Mouse (Mus musculus): ENCODE data around the gene Gtsf1. TPM values are rescaled to one million over a fixed set of nuclear protein-coding genes. Genes with fewer than 3 reads are reported as not detected.

Gene Gtsf1
- polyA plus RNA-seq, 1 experiment from 2014 or later = not detected

DNA sequence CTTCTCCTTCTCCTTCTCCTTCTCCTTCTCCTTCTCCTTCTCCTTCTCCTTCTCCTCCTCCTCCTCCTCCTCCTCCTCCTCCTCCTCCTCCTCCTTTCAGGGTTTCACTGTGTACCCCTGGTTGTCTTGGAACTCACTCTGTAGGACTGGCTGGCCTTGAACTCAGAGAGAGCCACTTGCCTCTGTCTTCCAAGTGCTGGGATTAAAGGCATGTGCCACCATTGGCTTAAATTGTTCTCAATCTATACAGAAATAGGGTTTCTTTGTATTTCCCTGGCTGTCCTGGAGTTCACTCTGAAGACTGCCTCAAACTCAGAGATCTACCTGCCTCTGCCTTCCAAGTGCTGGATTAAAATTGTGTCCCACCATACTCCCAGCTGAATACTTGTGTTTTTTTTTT is 57.8 kb downstream of the Gtsf1 start:
- H3K36me3 ChIP-seq (replicated peaks) = no peaks in the 10 kb centered on the region
- H3K27ac ChIP-seq (replicated peaks) = no peak overlapping the region
- no peaks in the 10 kb centered on the region for H3K9me3 ChIP-seq
- H3K4me1 ChIP-seq = peaks cover 34% of the 10 kb centered on the region
- no peaks in the 10 kb centered on the region for H3K27me3 ChIP-seq (replicated peaks; ENCODE audit: low read depth, poor library complexity, severe bottlenecking)
- no peak for DNase-seq (ENCODE audit: low spot score)
- H3K4me3 ChIP-seq = no peak overlapping the region

GRCm38 (mm10) chr15:103371741-103372140 is 58.5 kb downstream of the Gtsf1 start:
- Histone ChIP-seq H3K4me3 (no peak overlapping the region), H3K36me3 (replicated peaks) (no peaks in the 10 kb centered on the region), H3K27ac (replicated peaks) (no peak overlapping the region), H3K4me1 (peaks cover 36% of the 10 kb centered on the region), H3K9me3 (no peaks in the 10 kb centered on the region), H3K27me3 (replicated peaks; ENCODE audit: low read depth, poor library complexity, severe bottlenecking) (no peaks in the 10 kb centered on the region)
- WGBS = 73% methylated on average over 1 of the region's 1 CpGs
- DNase-seq (ENCODE audit: low spot score) = no peak

GRCm38 (mm10) chr15:103371208-103371607 is 59.1 kb downstream of the Gtsf1 start:
- DNase-seq (ENCODE audit: low spot score) = peak; percentile 38
- H3K27me3 ChIP-seq (replicated peaks; ENCODE audit: low read depth, poor library complexity, severe bottlenecking) = no peaks in the 10 kb centered on the region
- H3K9me3 ChIP-seq = no peaks in the 10 kb centered on the region
- 30% methylated on average over 2 of the region's 2 CpGs for WGBS
- 0 out of 2 replicates have a peak overlapping the region, but pooled peaks have one; percentile 19 for H3K27ac ChIP-seq (replicated peaks)
- H3K36me3 ChIP-seq (replicated peaks) = no peaks in the 10 kb centered on the region
- peaks cover 38% of the 10 kb centered on the region for H3K4me1 ChIP-seq
- no peak overlapping the region for H3K4me3 ChIP-seq

DNA sequence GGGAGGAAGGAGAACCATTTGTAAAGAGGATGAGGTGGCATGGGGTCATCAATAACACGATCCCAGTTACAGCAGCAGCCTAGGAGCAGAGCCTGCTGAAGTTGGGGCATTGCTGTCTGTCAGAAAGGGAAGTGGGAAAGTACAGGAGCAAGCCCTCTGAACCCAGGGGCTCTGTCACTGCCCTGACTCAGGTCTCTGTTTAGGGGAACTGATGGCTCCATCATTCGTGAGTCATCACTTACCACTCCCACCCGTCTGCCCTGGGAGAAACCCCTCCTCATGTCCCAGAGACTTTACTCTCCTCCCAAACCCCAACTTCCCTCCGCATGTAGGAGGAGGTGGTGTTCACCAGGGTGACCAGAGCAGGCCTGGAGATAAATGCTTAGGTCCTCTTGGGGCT is 59.8 kb downstream of the Gtsf1 start:
- Histone ChIP-seq H3K27me3 (replicated peaks; ENCODE audit: low read depth, poor library complexity, severe bottlenecking) (no peaks in the 10 kb centered on the region), H3K36me3 (replicated peaks) (no peaks in the 10 kb centered on the region), H3K4me3 (no peak overlapping the region), H3K9me3 (no peaks in the 10 kb centered on the region), H3K27ac (replicated peaks) (no peak overlapping the region), H3K4me1 (peaks cover 42% of the 10 kb centered on the region)
- DNase-seq (ENCODE audit: low spot score) = no peak
- WGBS = 57% methylated on average over 4 of the region's 4 CpGs

DNA sequence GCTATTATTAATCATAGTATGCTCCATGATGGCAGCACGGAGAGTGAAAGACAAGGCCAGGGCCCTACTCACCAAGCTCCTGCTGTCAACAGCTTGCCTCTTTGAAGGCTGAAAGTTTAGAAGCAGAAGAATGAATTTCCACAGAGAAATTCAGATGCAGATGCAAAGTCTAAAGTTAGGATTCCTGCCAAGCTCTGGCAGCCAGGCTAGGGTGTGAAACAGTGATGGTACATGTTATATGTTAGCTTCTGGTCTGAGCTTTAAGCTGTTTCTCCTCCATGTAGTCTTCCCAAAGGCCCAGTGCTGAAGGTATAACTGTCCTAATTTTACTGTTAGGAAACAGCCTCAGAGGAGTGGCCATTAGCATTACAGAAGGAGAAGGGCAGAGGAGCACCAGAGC is 61.1 kb downstream of the Gtsf1 start:
- 86% methylated on average over 1 of the region's 1 CpGs for WGBS
- DNase-seq (ENCODE audit: low spot score) = no peak

GRCm38 (mm10) chr15:103368179-103368940 is 61.9 kb downstream of the Gtsf1 start:
- Histone ChIP-seq H3K27me3 (replicated peaks; ENCODE audit: low read depth, poor library complexity, severe bottlenecking) (no peaks in the 10 kb centered on the region), H3K27ac (replicated peaks) (no peak overlapping the region), H3K4me1 (peaks cover 57% of the 10 kb centered on the region), H3K9me3 (no peaks in the 10 kb centered on the region), H3K4me3 (no peak overlapping the region), H3K36me3 (replicated peaks) (no peaks in the 10 kb centered on the region)
- WGBS = 75% methylated on average over 4 of the region's 4 CpGs
- DNase-seq (ENCODE audit: low spot score) = no peak

More for the DNA sequence above, 61.1 kb downstream of the Gtsf1 start:
- H3K36me3 ChIP-seq (replicated peaks) = no peaks in the 10 kb centered on the region
- peaks cover 56% of the 10 kb centered on the region for H3K4me1 ChIP-seq
- H3K9me3 ChIP-seq = no peaks in the 10 kb centered on the region
- no peaks in the 10 kb centered on the region for H3K27me3 ChIP-seq (replicated peaks; ENCODE audit: low read depth, poor library complexity, severe bottlenecking)
- no peak overlapping the region for H3K4me3 ChIP-seq
- no peak overlapping the region for H3K27ac ChIP-seq (replicated peaks)

- no peaks in the 10 kb centered on the region for H3K36me3 ChIP-seq (replicated peaks)
- DNase-seq (ENCODE audit: low spot score) = peak; percentile 79
- peak within 1 kb of the TSS; percentile 93 for H3K27ac ChIP-seq (replicated peaks)
Observed at GRCm38 (mm10) chr15:103366376-103367149, 63.7 kb downstream of the Gtsf1 start, which contains the start of gene Itga5. Gene Itga5 (minus strand): TSS chr15:103366763.

DNA sequence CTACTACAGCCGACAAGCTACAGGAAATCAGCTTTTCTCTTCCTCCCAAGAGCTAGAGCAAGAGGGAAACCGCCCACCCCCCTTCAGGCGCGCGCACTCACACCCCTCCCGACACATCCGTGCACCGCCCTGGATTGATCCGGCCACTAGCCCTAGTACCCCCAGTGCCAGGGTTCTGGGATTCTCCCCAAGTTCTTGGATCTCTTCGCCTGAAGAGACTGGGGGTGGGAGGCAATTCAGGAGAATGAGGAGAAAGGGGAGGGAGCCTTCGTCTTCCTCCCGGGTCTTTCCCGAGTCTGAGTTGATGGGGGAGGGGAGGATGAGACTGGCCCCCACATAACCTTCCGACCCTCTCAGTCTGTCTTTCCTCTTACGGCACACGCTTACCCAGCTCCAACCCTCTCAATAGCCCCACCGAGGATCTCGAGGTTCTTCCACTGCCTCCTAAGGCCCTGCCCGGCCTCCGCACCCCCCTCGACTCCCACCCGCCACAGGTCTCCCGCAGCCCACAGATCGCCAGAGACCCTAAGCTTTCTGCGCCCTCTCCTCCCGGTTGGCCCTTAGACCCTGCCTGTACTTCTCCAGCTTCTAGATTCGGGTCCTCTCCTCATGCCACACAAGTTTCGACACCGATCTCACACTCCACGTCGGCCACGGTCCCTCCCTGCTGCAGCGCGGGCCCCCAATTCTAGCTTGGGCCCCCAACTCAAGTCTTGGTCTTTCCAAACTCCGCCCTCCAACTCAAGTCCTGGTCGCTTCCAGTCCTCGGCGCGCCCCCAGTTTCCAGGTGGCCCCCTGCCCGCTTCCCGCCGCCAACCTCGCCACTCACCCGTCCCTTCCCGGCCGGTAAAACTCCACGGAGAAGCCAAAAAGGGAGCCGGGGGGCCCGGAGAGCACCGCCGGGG is 64.5 kb downstream of the Gtsf1 start:
- H3K4me3 ChIP-seq = peak overlapping the region; percentile 75
- H3K36me3 ChIP-seq (replicated peaks) = no peaks in the 10 kb centered on the region
- peaks cover 51% of the 10 kb centered on the region for H3K4me1 ChIP-seq
- no peaks in the 10 kb centered on the region for H3K27me3 ChIP-seq (replicated peaks; ENCODE audit: low read depth, poor library complexity, severe bottlenecking)
- peak overlapping the region; percentile 93 for H3K27ac ChIP-seq (replicated peaks)
- H3K9me3 ChIP-seq = no peaks in the 10 kb centered on the region
- peak; percentile 74 for DNase-seq (ENCODE audit: low spot score)
- under 1% methylated on average over 51 of the region's 51 CpGs for WGBS

More at GRCm38 (mm10) chr15:103366376-103367149, 63.7 kb downstream of the Gtsf1 start, which contains the start of gene Itga5:
- H3K27me3 ChIP-seq (replicated peaks; ENCODE audit: low read depth, poor library complexity, severe bottlenecking) = no peaks in the 10 kb centered on the region
- H3K4me3 ChIP-seq = peak within 1 kb of the TSS; percentile 75
- WGBS = under 1% methylated on average over 51 of the region's 51 CpGs
- no peaks in the 10 kb centered on the region for H3K9me3 ChIP-seq
- peaks cover 56% of the 10 kb centered on the region for H3K4me1 ChIP-seq

GRCm38 (mm10) chr15:103364761-103365160 is 65.5 kb downstream of the Gtsf1 start:
- Histone ChIP-seq H3K36me3 (replicated peaks) (no peaks in the 10 kb centered on the region), H3K4me1 (peaks cover 46% of the 10 kb centered on the region)
- 49% methylated on average over 4 of the region's 4 CpGs for WGBS

GRCm38 (mm10) chr15:103363809-103364208 is 66.5 kb downstream of the Gtsf1 start:
- H3K36me3 ChIP-seq (replicated peaks) = no peaks in the 10 kb centered on the region
- WGBS = 57% methylated on average over 1 of the region's 1 CpGs
- peaks cover 56% of the 10 kb centered on the region for H3K4me1 ChIP-seq
- no peaks in the 10 kb centered on the region for H3K27me3 ChIP-seq (replicated peaks; ENCODE audit: low read depth, poor library complexity, severe bottlenecking)
- DNase-seq (ENCODE audit: low spot score) = no peak
- no peaks in the 10 kb centered on the region for H3K9me3 ChIP-seq
- no peak overlapping the region for H3K27ac ChIP-seq (replicated peaks)
- no peak overlapping the region for H3K4me3 ChIP-seq

More at GRCm38 (mm10) chr15:103364761-103365160, 65.5 kb downstream of the Gtsf1 start:
- Histone ChIP-seq H3K27me3 (replicated peaks; ENCODE audit: low read depth, poor library complexity, severe bottlenecking) (no peaks in the 10 kb centered on the region), H3K9me3 (no peaks in the 10 kb centered on the region), H3K27ac (replicated peaks) (peak overlapping the region; percentile 93; the same call in 1 of the 2 replicates), H3K4me3 (peak overlapping the region; percentile 75)
- no peak for DNase-seq (ENCODE audit: low spot score)

GRCm38 (mm10) chr15:103362950-103363349 is 67.3 kb downstream of the Gtsf1 start:
- 91% methylated on average over 3 of the region's 3 CpGs for WGBS
- H3K27ac ChIP-seq (replicated peaks) = no peak overlapping the region
- DNase-seq (ENCODE audit: low spot score) = no peak
- H3K4me1 ChIP-seq = peaks cover 59% of the 10 kb centered on the region
- no peaks in the 10 kb centered on the region for H3K9me3 ChIP-seq
- H3K4me3 ChIP-seq = no peak overlapping the region
- H3K36me3 ChIP-seq (replicated peaks) = no peaks in the 10 kb centered on the region
- H3K27me3 ChIP-seq (replicated peaks; ENCODE audit: low read depth, poor library complexity, severe bottlenecking) = no peaks in the 10 kb centered on the region

- WGBS = 90% methylated on average over 7 of the region's 7 CpGs
- H3K9me3 ChIP-seq = no peaks in the 10 kb centered on the region
- H3K4me1 ChIP-seq = peaks cover 56% of the 10 kb centered on the region
- no peak overlapping the region for H3K27ac ChIP-seq (replicated peaks)
- H3K27me3 ChIP-seq (replicated peaks; ENCODE audit: low read depth, poor library complexity, severe bottlenecking) = no peaks in the 10 kb centered on the region
- no peak for DNase-seq (ENCODE audit: low spot score)
- no peak overlapping the region for H3K4me3 ChIP-seq
- H3K36me3 ChIP-seq (replicated peaks) = peaks cover 5% of the 10 kb centered on the region
Observed at GRCm38 (mm10) chr15:103362333-103362732, 67.9 kb downstream of the Gtsf1 start.
